Mouse (Mus musculus) kidney, postnatal 0 days (tissue): ENCODE measurements around the gene Taco1. TPM values are rescaled to one million over a fixed set of nuclear protein-coding genes. Genes with fewer than 3 reads are reported as not detected.
"Not testable (repeated sequence)": the region's sequence is repeated elsewhere in the genome, so short reads cannot be mapped to it uniquely, and the experiment has no call there.

Experiments used
- ATAC-seq: fragments of 200-750 bp; cut with Nextera tagmentation; replicated peaks from 2 replicates; pipeline ENCODE4 v1.8.0; 2017; ENCODE audit warnings: low read depth, moderate number of reproducible peaks, moderate TSS enrichment, moderate library complexity; ENCODE audit not compliant: low FRiP score
- DNase-seq: peaks from one replicate; pipeline ENCODE4 v3.0.0-alpha.2; 2016; ENCODE audit warnings: low spot score
- H3K27ac ChIP-seq: fragments of 300-500 bp; sonication (generic); 2 replicates; pipeline ENCODE4 v1.5.1; 2014; ENCODE audit warnings: mild to moderate bottlenecking
- H3K27me3 ChIP-seq: fragments of 300-500 bp; sonication (generic); 2 replicates; pipeline ENCODE4 v1.6.1; 2014; ENCODE audit warnings: low read length, mixed read lengths; ENCODE audit not compliant: insufficient read depth
- H3K36me3 ChIP-seq: fragments of 300-500 bp; sonication (generic); 2 replicates; pipeline ENCODE4 v1.6.1; 2014; ENCODE audit warnings: low read length, mixed read lengths; ENCODE audit not compliant: insufficient read depth
- H3K4me1 ChIP-seq: fragments of 300-500 bp; sonication (generic); replicated peaks from 2 replicates; pipeline ENCODE4 v1.6.1; 2014; ENCODE audit warnings: antibody characterized with exemption, low read length, mixed read lengths; ENCODE audit not compliant: insufficient read depth
- H3K4me2 ChIP-seq: fragments of 300-500 bp; sonication (generic); 2 replicates; pipeline ENCODE4 v1.6.1; 2014; ENCODE audit warnings: mild to moderate bottlenecking, low read length, moderate library complexity, mixed read lengths
- H3K4me3 ChIP-seq: fragments of 300-500 bp; sonication (generic); replicated peaks from 2 replicates; pipeline ENCODE4 v1.5.1; 2014; ENCODE audit warnings: low read depth, low read length
- H3K9ac ChIP-seq: fragments of 300-500 bp; sonication (generic); 2 replicates; pipeline ENCODE4 v1.6.1; 2014; ENCODE audit warnings: low read depth, low read length
- H3K9me3 ChIP-seq: fragments of 300-500 bp; sonication (generic); replicated peaks from 2 replicates; pipeline ENCODE4 v1.6.1; 2016; ENCODE audit warnings: low read length, inconsistent platforms, mixed read lengths
- CTCF ChIP-seq: IDR thresholded peaks from 2 replicates; pipeline ENCODE4 v1.5.1; 2016; ENCODE audit warnings: antibody characterized with exemption, low read depth, mild to moderate bottlenecking, moderate library complexity
- WGBS: fragments of 180-500 bp; shearing (Covaris S2); extraction: QIAGEN DNeasy Blood & Tissue Kit; methylation state at CpG from one replicate; pipeline ENCODE4 v1.1.7; 2014; 5-methylcytosine and 5-hydroxymethylcytosine counted together
- polyA plus RNA-seq: library from polyadenylated mRNA; unstranded; fragments of >200 nt; fragmentation: Nextera tagmentation; extraction: Ambion mirVana; gene quantifications from 2 replicates; pipeline ENCODE4 v1.2.1, GENCODE M21; 2015

Gene Taco1
- polyA plus RNA-seq, result 10.5 and 10.8 TPM in 2 replicates

GRCm38 (mm10) chr11:106065923-106066571, at the start of gene Taco1:
Gene Taco1, plus strand, starts transcription at chr11:106066061.
- Histone ChIP-seq H3K9ac (peak within 1 kb of the TSS; percentile 85), H3K36me3 (0 out of 2 replicates have a peak, but pooled peaks cover 3% of the 10 kb centered on the region), H3K27ac (peak within 1 kb of the TSS; percentile 96), H3K27me3 (no peaks in the 10 kb centered on the region), H3K4me2 (peak within 1 kb of the TSS; percentile 73), H3K9me3 (no peaks in the 10 kb centered on the region), H3K4me1 (0 out of 2 replicates have a peak, but pooled peaks cover 4% of the 10 kb centered on the region), H3K4me3 (peak within 1 kb of the TSS; percentile 74)
- peak; percentile 19; the same call in 1 of the 2 replicates for TF ChIP-seq CTCF
- peak; percentile 98 for DNase-seq
- WGBS, result under 1% methylated on average over 49 of the region's 49 CpGs
- ATAC-seq, result peak; percentile 97

GRCm38 (mm10) chr11:106016440-106016839, 49.4 kb upstream of the Taco1 start:
- no peaks in the 10 kb centered on the region for H3K9me3 ChIP-seq
- H3K36me3 ChIP-seq, result no peaks in the 10 kb centered on the region
- H3K27ac ChIP-seq, result no peak overlapping the region
- 76% methylated on average over 5 of the region's 5 CpGs for WGBS
- H3K9ac ChIP-seq, result no peak overlapping the region
- H3K27me3 ChIP-seq, result no peaks in the 10 kb centered on the region
- H3K4me2 ChIP-seq, result no peak overlapping the region
- H3K4me1 ChIP-seq, result peaks cover 6% of the 10 kb centered on the region
- ATAC-seq (no peak), DNase-seq (no peak)
- no peak for TF ChIP-seq CTCF
- H3K4me3 ChIP-seq, result no peak overlapping the region

- no peak for TF ChIP-seq CTCF
- H3K9ac ChIP-seq, result no peak overlapping the region
These were observed 45.7 kb upstream of the Taco1 start for GRCm38 (mm10) chr11:106020051-106020763.

GRCm38 (mm10) chr11:106025774-106026173, 40.1 kb upstream of the Taco1 start:
- no peak overlapping the region for H3K4me2 ChIP-seq
- H3K27me3 ChIP-seq, result no peaks in the 10 kb centered on the region
- 92% methylated on average over 3 of the region's 3 CpGs for WGBS
- H3K9me3 ChIP-seq, result no peaks in the 10 kb centered on the region
- no peaks in the 10 kb centered on the region; the same call in 1 of the 2 replicates for H3K36me3 ChIP-seq
- ATAC-seq (no peak), DNase-seq (no peak)
- TF ChIP-seq CTCF, result no peak
- H3K27ac ChIP-seq, result no peak overlapping the region
- no peak overlapping the region for H3K9ac ChIP-seq
- no peaks in the 10 kb centered on the region for H3K4me1 ChIP-seq
- H3K4me3 ChIP-seq, result no peak overlapping the region

More at GRCm38 (mm10) chr11:106020051-106020763, 45.7 kb upstream of the Taco1 start:
- Histone ChIP-seq H3K4me3 (peak overlapping the region; percentile 22), H3K9me3 (no peaks in the 10 kb centered on the region), H3K36me3 (no peaks in the 10 kb centered on the region), H3K4me1 (peaks cover 6% of the 10 kb centered on the region), H3K27ac (no peak overlapping the region), H3K4me2 (peak overlapping the region; percentile 56), H3K27me3 (no peaks in the 10 kb centered on the region)
- ATAC-seq (peak; percentile 27; the same call in 1 of the 2 replicates), DNase-seq (no peak)
- WGBS, result under 1% methylated on average over 50 of the region's 50 CpGs

GRCm38 (mm10) chr11:106026465-106027151, 39.3 kb upstream of the Taco1 start:
- peak; percentile 68 for DNase-seq
- TF ChIP-seq CTCF, result peak; percentile 83
- Histone ChIP-seq H3K9me3 (no peaks in the 10 kb centered on the region), H3K4me3 (no peak overlapping the region), H3K27me3 (no peaks in the 10 kb centered on the region), H3K27ac (no peak overlapping the region), H3K4me1 (no peaks in the 10 kb centered on the region), H3K4me2 (no peak overlapping the region), H3K36me3 (no peaks in the 10 kb centered on the region; the same call in 1 of the 2 replicates), H3K9ac (no peak overlapping the region)
- WGBS, result 29% methylated on average over 10 of the region's 11 CpGs
- no peak for ATAC-seq

GRCm38 (mm10) chr11:106027607-106028006, 38.3 kb upstream of the Taco1 start:
- H3K27ac ChIP-seq, result no peak overlapping the region
- H3K27me3 ChIP-seq, result no peaks in the 10 kb centered on the region
- DNase-seq (no peak), ATAC-seq (no peak)
- H3K4me2 ChIP-seq, result no peak overlapping the region
- H3K9ac ChIP-seq, result no peak overlapping the region
- no peaks in the 10 kb centered on the region; the same call in 1 of the 2 replicates for H3K36me3 ChIP-seq
- no peak for TF ChIP-seq CTCF
- H3K4me3 ChIP-seq, result no peak overlapping the region
- no peaks in the 10 kb centered on the region for H3K4me1 ChIP-seq
- no peaks in the 10 kb centered on the region for H3K9me3 ChIP-seq
- WGBS, result 86% methylated on average over 5 of the region's 5 CpGs

GRCm38 (mm10) chr11:106032074-106032473, 33.8 kb upstream of the Taco1 start:
- H3K27ac ChIP-seq, H3K9ac ChIP-seq, H3K36me3 ChIP-seq, H3K9me3 ChIP-seq, H3K4me1 ChIP-seq, DNase-seq, ATAC-seq, H3K27me3 ChIP-seq: not testable (repeated sequence)
- H3K4me2 ChIP-seq, result 0 out of 2 replicates have a peak overlapping the region, but pooled peaks have one; percentile 30
- H3K4me3 ChIP-seq, result peak overlapping the region; percentile 31
- WGBS, result 28% methylated on average over 5 of the region's 25 CpGs
